In genomic region chr5:5344646-5345045, GRCm38 (mm10) we compare ENCODE assay signal across 22 mouse cellular contexts.
DNase-seq lines count a peak whose midpoint lies in the region; ATAC-seq and TF ChIP-seq lines count a peak whose summit lies in the region.
"Had no signal": no experiment of that assay in that cellular context is flagged by ENCODE, and none has a peak within 500 bp of the region (broad histone marks: within the 10 kb centered on the region; RNA-seq: fewer than 3 reads in every experiment).

No protein-coding gene starts in this region.

- no peak for ATAC-seq in lung, postnatal 0 days
- ATAC-seq: forebrain, embryonic 14.5 days; forebrain, embryonic 16.5 days had no signal

- peak; percentile 45 for DNase-seq in lung, postnatal 10 days
- DNase-seq in lung, postnatal 25 days (ENCODE audit: low spot score): no peak
- DNase-seq in lung, postnatal 36 days: peak; percentile 63
- DNase-seq in lung, postnatal 0 days (ENCODE audit: low spot score): no peak
- DNase-seq in 3T3-L1 (ENCODE audit: low read depth, low spot score): peak; percentile 44
- DNase-seq: adrenal gland, adult 2 months; adrenal gland, postnatal 10 days; adrenal gland, postnatal 25 days; cerebellum, adult 11 months; cerebellum, adult 18-20 months; cerebellum, adult 8-10 months; cerebellum, adult 9-11 months; cerebellum, postnatal 14 days; cerebellum, postnatal 36 days; embryo, embryonic 11 days had no signal

- H3K27me3 ChIP-seq in lung, postnatal 0 days (replicated peaks; ENCODE audit: insufficient read depth, low read length): no peaks in the 10 kb centered on the region
- H3K27me3 ChIP-seq: embryonic facial prominence, embryonic 13.5 days; embryonic facial prominence, embryonic 15.5 days; forebrain, embryonic 12.5 days had no signal

- H3K4me2 ChIP-seq in lung, postnatal 0 days (replicated peaks; ENCODE audit: low read depth, low read length): no peak overlapping the region
- H3K4me2 ChIP-seq: embryonic facial prominence, embryonic 13.5 days; embryonic facial prominence, embryonic 15.5 days; forebrain, embryonic 12.5 days had no signal

- peaks cover 20% of the 10 kb centered on the region for H3K4me1 ChIP-seq in lung, postnatal 0 days (ENCODE audit: insufficient read depth, low read depth, low read length)

- no peak for TF ChIP-seq CTCF in lung, postnatal 0 days (IDR thresholded peaks at IDR 0.05)

- no peak overlapping the region for H3K9ac ChIP-seq in lung, postnatal 0 days (replicated peaks; ENCODE audit: low read depth)
- H3K9ac ChIP-seq: embryonic facial prominence, embryonic 13.5 days; embryonic facial prominence, embryonic 15.5 days; forebrain, embryonic 12.5 days had no signal

- no peak for TF ChIP-seq EP300 in lung, postnatal 0 days (IDR thresholded peaks at IDR 0.05)

- H3K9me3 ChIP-seq in lung, postnatal 0 days (ENCODE audit: low read length): no peaks in the 10 kb centered on the region
- H3K9me3 ChIP-seq: embryonic facial prominence, embryonic 13.5 days; embryonic facial prominence, embryonic 15.5 days had no signal

- no peaks in the 10 kb centered on the region for H3K36me3 ChIP-seq in lung, postnatal 0 days (ENCODE audit: insufficient read depth, low read length)
- H3K36me3 ChIP-seq: embryonic facial prominence, embryonic 15.5 days; forebrain, embryonic 12.5 days had no signal

- no peak overlapping the region for H3K27ac ChIP-seq in lung, postnatal 0 days (ENCODE audit: low read length)
- H3K27ac ChIP-seq: embryonic facial prominence, embryonic 13.5 days; embryonic facial prominence, embryonic 15.5 days; forebrain, embryonic 10.5 days; forebrain, embryonic 12.5 days had no signal

- no peak overlapping the region for H3K4me3 ChIP-seq in lung, postnatal 0 days (ENCODE audit: low read depth, low read length)
- H3K4me3 ChIP-seq: embryonic facial prominence, embryonic 13.5 days; embryonic facial prominence, embryonic 15.5 days; erythroblast, embryonic 14.5 days; forebrain, embryonic 10.5 days; forebrain, embryonic 12.5 days had no signal

- WGBS in lung, postnatal 0 days: 57% methylated on average over 5 of the region's 5 CpGs

Comparison
In these comparisons a context has a peak if more than half of its experiments do, and no peak if none do; other contexts are left out.
1. DNase-seq: peak in lung, postnatal 10 days (single experiment), lung, postnatal 36 days (single experiment) and 3T3-L1 (single experiment); none in lung, postnatal 25 days (single experiment) and lung, postnatal 0 days (single experiment).